Mouse (Mus musculus) retina, postnatal 7 days (tissue): ENCODE measurements around the gene Ccdc154.
"Not testable (repeated sequence)": the region's sequence is repeated elsewhere in the genome, so short reads cannot be mapped to it uniquely, and the experiment has no call there.

Experiments
- DNase-seq: peaks from one replicate; pipeline ENCODE4 v3.0.0-alpha.2; 2012; ENCODE audit warnings: low read depth, low spot score

Ccdc154 gene

GRCm38 (mm10) chr17:25162161-25162560, at the start of gene Ccdc154:
TSS of gene Ccdc154 (plus strand) at chr17:25162461.
- DNase-seq, result no peak

- DNase-seq, result no peak
Observed at GRCm38 (mm10) chr17:25114908-25115645, 47.2 kb upstream of the Ccdc154 start.

- DNase-seq, result peak; percentile 87
Observed at GRCm38 (mm10) chr17:25115664-25116432, 46.4 kb upstream of the Ccdc154 start, which contains the start of gene Telo2. TSS of gene Telo2 (minus strand) at chr17:25115967.

GRCm38 (mm10) chr17:25117263-25117662, 45.0 kb upstream of the Ccdc154 start:
- DNase-seq, result no peak

GRCm38 (mm10) chr17:25120406-25120805, 41.9 kb upstream of the Ccdc154 start, which contains the start of gene Ptx4:
TSS of gene Ptx4 (plus strand) at chr17:25120760.
- no peak for DNase-seq

- DNase-seq, result no peak
Observed at GRCm38 (mm10) chr17:25123979-25124378, 38.3 kb upstream of the Ccdc154 start.

- not testable (repeated sequence) for DNase-seq
Observed at GRCm38 (mm10) chr17:25125442-25126060, 36.7 kb upstream of the Ccdc154 start.

- no peak for DNase-seq
Observed at GRCm38 (mm10) chr17:25127079-25127478, 35.2 kb upstream of the Ccdc154 start.

GRCm38 (mm10) chr17:25127681-25128080, 34.6 kb upstream of the Ccdc154 start:
- DNase-seq, result no peak

- DNase-seq, result no peak
Observed at GRCm38 (mm10) chr17:25130060-25130459, 32.2 kb upstream of the Ccdc154 start.

GRCm38 (mm10) chr17:25133275-25133698, 29.0 kb upstream of the Ccdc154 start, which contains the start of gene Clcn7:
TSS of gene Clcn7 (plus strand) at chr17:25133391.
- DNase-seq, result peak; percentile 82

- DNase-seq, result no peak
Observed at GRCm38 (mm10) chr17:25135622-25136021, 26.6 kb upstream of the Ccdc154 start.

- no peak for DNase-seq
Observed at GRCm38 (mm10) chr17:25138803-25139202, 23.5 kb upstream of the Ccdc154 start.

- DNase-seq, result no peak
Observed at GRCm38 (mm10) chr17:25139960-25140359, 22.3 kb upstream of the Ccdc154 start.

- DNase-seq, result no peak
Observed at GRCm38 (mm10) chr17:25163387-25163786, 1.1 kb downstream of the Ccdc154 start.

GRCm38 (mm10) chr17:25164770-25165169, 2.5 kb downstream of the Ccdc154 start:
- DNase-seq, result no peak

GRCm38 (mm10) chr17:25165970-25166671, 3.9 kb downstream of the Ccdc154 start:
- DNase-seq, result no peak

GRCm38 (mm10) chr17:25169706-25170105, 7.4 kb downstream of the Ccdc154 start:
- DNase-seq, result no peak

- no peak for DNase-seq
Observed at GRCm38 (mm10) chr17:25172558-25172957, 10.3 kb downstream of the Ccdc154 start.

GRCm38 (mm10) chr17:25175411-25175810, 13.2 kb downstream of the Ccdc154 start, which contains the start of gene Gm38655:
TSS of gene Gm38655 (minus strand) at chr17:25175471.
- DNase-seq, result no peak

GRCm38 (mm10) chr17:25183232-25183631, 21.0 kb downstream of the Ccdc154 start:
- DNase-seq, result no peak
